Mouse (Mus musculus): ENCODE results near the gene Bri3.
A peak's percentile ranks its signal among the peaks of the same experiment; 100 is the strongest.
"Not testable (repeated sequence)": the region's sequence is repeated elsewhere in the genome, so short reads cannot be mapped to it uniquely, and the experiment has no call there.

Gene Bri3

GRCm38 (mm10) chr5:144360346-144360745 is 116.1 kb downstream of the Bri3 start:
- DNase-seq, result peak; percentile 3

- DNase-seq, result no peak
Measured at GRCm38 (mm10) chr5:144364680-144365357, 120.6 kb downstream of the Bri3 start.

GRCm38 (mm10) chr5:144366551-144366950 is 122.3 kb downstream of the Bri3 start:
- DNase-seq, result not testable (repeated sequence)

GRCm38 (mm10) chr5:144368661-144369205 is 124.5 kb downstream of the Bri3 start:
- no peak for DNase-seq

GRCm38 (mm10) chr5:144370986-144371385 is 126.7 kb downstream of the Bri3 start:
- DNase-seq, result no peak

- no peak for DNase-seq
Measured at GRCm38 (mm10) chr5:144372177-144372576, 127.9 kb downstream of the Bri3 start.

GRCm38 (mm10) chr5:144372885-144373284 is 128.6 kb downstream of the Bri3 start:
- no peak for DNase-seq

GRCm38 (mm10) chr5:144379431-144379830 is 135.2 kb downstream of the Bri3 start:
- DNase-seq, result no peak

- DNase-seq, result no peak
Measured at GRCm38 (mm10) chr5:144380689-144381088, 136.5 kb downstream of the Bri3 start.

- no peak for DNase-seq
Measured at GRCm38 (mm10) chr5:144381782-144382181, 137.5 kb downstream of the Bri3 start.

GRCm38 (mm10) chr5:144383936-144384335 is 139.7 kb downstream of the Bri3 start:
- DNase-seq, result no peak

GRCm38 (mm10) chr5:144387851-144388250 is 143.6 kb downstream of the Bri3 start:
- peak; percentile 20 for DNase-seq

GRCm38 (mm10) chr5:144394142-144394541 is 149.9 kb downstream of the Bri3 start:
- no peak for DNase-seq

GRCm38 (mm10) chr5:144397566-144397965 is 153.3 kb downstream of the Bri3 start:
- no peak for DNase-seq

GRCm38 (mm10) chr5:144400821-144401220 is 156.6 kb downstream of the Bri3 start:
- no peak for DNase-seq

GRCm38 (mm10) chr5:144406256-144406655 is 162.0 kb downstream of the Bri3 start:
- DNase-seq, result no peak

GRCm38 (mm10) chr5:144410666-144411065 is 166.4 kb downstream of the Bri3 start:
- DNase-seq, result no peak

- no peak for DNase-seq
Measured at GRCm38 (mm10) chr5:144411702-144412101, 167.5 kb downstream of the Bri3 start.

GRCm38 (mm10) chr5:144412781-144413180 is 168.5 kb downstream of the Bri3 start:
- DNase-seq, result no peak

GRCm38 (mm10) chr5:144418456-144418855 is 174.2 kb downstream of the Bri3 start:
- no peak for DNase-seq

GRCm38 (mm10) chr5:144420001-144420400 is 175.8 kb downstream of the Bri3 start:
- no peak for DNase-seq

GRCm38 (mm10) chr5:144426697-144427096 is 182.5 kb downstream of the Bri3 start:
- DNase-seq, result no peak

- DNase-seq, result no peak
Measured at GRCm38 (mm10) chr5:144427861-144428260, 183.6 kb downstream of the Bri3 start.

GRCm38 (mm10) chr5:144431481-144431880 is 187.2 kb downstream of the Bri3 start:
- no peak for DNase-seq

Measured in cerebellum, adult 9-11 months (tissue).